Mouse (Mus musculus) embryonic facial prominence, embryonic 14.5 days (tissue): ENCODE measurements at regions not wholly inside any gene's neighbourhood (a gene's known extent, or its start where the extent isn't known, plus 50 kb on each side); places are given as distances from the start of the nearest gene placed in this dataset.

Experiments used
- ATAC-seq: fragments of 200-750 bp; cut with Nextera tagmentation; 2 replicates; pipeline ENCODE4 v1.8.0; 2017; ENCODE audit warnings: low read depth, moderate number of reproducible peaks, moderate TSS enrichment
- DNase-seq: peaks from one replicate; pipeline ENCODE4 v3.0.0-alpha.2; 2015; ENCODE audit warnings: low spot score
- H3K27ac ChIP-seq: fragments of 300-500 bp; sonication (generic); replicated peaks from 2 replicates; pipeline ENCODE4 v1.5.1; 2014; ENCODE audit warnings: low read depth, mild to moderate bottlenecking, low read length, moderate library complexity
- H3K27me3 ChIP-seq: fragments of 300-500 bp; sonication (generic); replicated peaks from 2 replicates; pipeline ENCODE4 v1.6.1; 2014; ENCODE audit warnings: low read length; ENCODE audit not compliant: control insufficient read depth, insufficient read depth
- H3K36me3 ChIP-seq: fragments of 300-500 bp; sonication (generic); 2 replicates; pipeline ENCODE4 v1.6.1; 2014; ENCODE audit warnings: low read length, mixed read lengths; ENCODE audit not compliant: control insufficient read depth, insufficient read depth
- H3K4me1 ChIP-seq: fragments of 300-500 bp; sonication (generic); 2 replicates; pipeline ENCODE4 v1.6.1; 2014; ENCODE audit warnings: antibody characterized with exemption, low read length; ENCODE audit not compliant: control insufficient read depth, insufficient read depth
- H3K4me2 ChIP-seq: fragments of 300-500 bp; sonication (generic); 2 replicates; pipeline ENCODE4 v1.6.1; 2014; ENCODE audit warnings: low read depth, mild to moderate bottlenecking, low read length, moderate library complexity, mixed read lengths
- H3K4me3 ChIP-seq: fragments of 300-500 bp; sonication (generic); 2 replicates; pipeline ENCODE4 v1.5.1; 2014; ENCODE audit warnings: low read depth, mild to moderate bottlenecking, low read length
- H3K9ac ChIP-seq: fragments of 300-500 bp; sonication (generic); 2 replicates; pipeline ENCODE4 v1.6.1; 2014; ENCODE audit warnings: low read depth, mild to moderate bottlenecking, low read length, moderate library complexity, mixed read lengths
- H3K9me3 ChIP-seq: fragments of 300-500 bp; sonication (generic); 2 replicates; pipeline ENCODE4 v1.6.1; 2016; ENCODE audit warnings: low read length; ENCODE audit not compliant: control insufficient read depth
- WGBS: fragments of 180-500 bp; shearing (Covaris S2); extraction: QIAGEN DNeasy Blood & Tissue Kit; methylation state at CpG from one replicate; pipeline ENCODE4 v1.1.7; 2014; 5-methylcytosine and 5-hydroxymethylcytosine counted together

- no peak for ATAC-seq
- H3K4me1 ChIP-seq: no peaks in the 10 kb centered on the region
- DNase-seq: no peak
- H3K36me3 ChIP-seq: no peaks in the 10 kb centered on the region
- 48% methylated on average over 3 of the region's 3 CpGs for WGBS
- H3K9ac ChIP-seq: no peak overlapping the region
- no peaks in the 10 kb centered on the region; the same call in 1 of the 2 replicates for H3K27me3 ChIP-seq
- no peaks in the 10 kb centered on the region for H3K9me3 ChIP-seq
- H3K27ac ChIP-seq: no peak overlapping the region
- H3K4me2 ChIP-seq: no peak overlapping the region
- no peak overlapping the region for H3K4me3 ChIP-seq
Measured at GRCm38 (mm10) chr2:106078591-106078990, 75.2 kb upstream of the Dnajc24 start.

GRCm38 (mm10) chr2:106074441-106074840 is 71.1 kb upstream of the Dnajc24 start:
- H3K27me3 ChIP-seq: no peaks in the 10 kb centered on the region
- no peaks in the 10 kb centered on the region for H3K36me3 ChIP-seq
- DNase-seq: no peak
- no peaks in the 10 kb centered on the region for H3K9me3 ChIP-seq
- no peak overlapping the region for H3K9ac ChIP-seq
- WGBS: 92% methylated on average over 6 of the region's 6 CpGs
- H3K4me1 ChIP-seq: no peaks in the 10 kb centered on the region
- no peak overlapping the region for H3K4me3 ChIP-seq
- H3K27ac ChIP-seq: no peak overlapping the region
- ATAC-seq: no peak
- H3K4me2 ChIP-seq: no peak overlapping the region

GRCm38 (mm10) chr2:106064316-106064715 is 61.0 kb upstream of the Dnajc24 start:
- H3K9me3 ChIP-seq: no peaks in the 10 kb centered on the region
- no peak overlapping the region for H3K9ac ChIP-seq
- H3K4me2 ChIP-seq: no peak overlapping the region
- H3K4me3 ChIP-seq: no peak overlapping the region
- no peak for DNase-seq
- H3K4me1 ChIP-seq: no peaks in the 10 kb centered on the region
- no peaks in the 10 kb centered on the region for H3K27me3 ChIP-seq
- 78% methylated on average over 2 of the region's 2 CpGs for WGBS
- no peaks in the 10 kb centered on the region for H3K36me3 ChIP-seq
- no peak overlapping the region for H3K27ac ChIP-seq
- no peak for ATAC-seq
